Mouse (Mus musculus) c-Kit-positive CD71-positive TER-119-negative erythroid progenitor cells, embryonic 14.5 days (primary cell): ENCODE measurements around the gene Tmc8.
A peak's percentile ranks its signal among the peaks of the same experiment; 100 is the strongest.
"Not testable (repeated sequence)": the region's sequence is repeated elsewhere in the genome, so short reads cannot be mapped to it uniquely, and the experiment has no call there.

Source experiments
- DNase-seq: peaks from one replicate; pipeline ENCODE4 v3.0.0-alpha.2; 2013; ENCODE audit warnings: low read depth

Gene Tmc8

DNA sequence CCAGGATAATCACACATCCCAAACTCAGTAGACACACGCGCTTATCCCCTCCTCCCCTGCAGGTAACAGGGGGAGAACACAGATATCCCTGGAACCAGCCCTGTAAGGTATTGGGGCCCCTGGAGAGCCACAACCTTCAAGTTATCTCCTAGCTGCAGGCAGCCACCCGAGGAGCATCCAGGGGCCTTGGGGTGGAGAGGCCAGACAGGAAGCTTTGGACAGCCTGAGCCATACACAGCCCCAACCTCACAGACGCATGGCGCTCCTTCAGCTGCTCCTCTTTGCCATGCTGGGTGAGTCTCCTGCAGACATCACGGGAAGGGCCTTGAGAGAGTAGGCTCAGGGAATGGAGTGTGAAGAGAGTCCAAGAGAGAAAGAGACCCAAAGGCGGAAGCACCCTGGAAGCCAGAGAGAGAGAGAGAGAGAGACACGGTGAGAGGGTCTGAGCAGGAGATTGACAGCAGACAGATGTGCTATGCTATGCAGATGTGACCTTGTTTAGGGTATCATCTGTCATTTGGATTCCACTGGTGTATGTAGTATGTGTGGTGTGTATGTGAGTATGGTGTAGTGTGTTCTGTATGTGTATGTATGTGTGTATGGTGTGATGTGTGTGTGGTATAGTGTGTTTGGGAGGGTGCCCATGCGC, 15.8 kb downstream of the Tmc8 start, which contains the start of gene 6030468B19Rik:
Gene 6030468B19Rik (plus strand): TSS at position 150 of the 649 bp plus-strand sequence.
- DNase-seq = peak; percentile 84

DNA sequence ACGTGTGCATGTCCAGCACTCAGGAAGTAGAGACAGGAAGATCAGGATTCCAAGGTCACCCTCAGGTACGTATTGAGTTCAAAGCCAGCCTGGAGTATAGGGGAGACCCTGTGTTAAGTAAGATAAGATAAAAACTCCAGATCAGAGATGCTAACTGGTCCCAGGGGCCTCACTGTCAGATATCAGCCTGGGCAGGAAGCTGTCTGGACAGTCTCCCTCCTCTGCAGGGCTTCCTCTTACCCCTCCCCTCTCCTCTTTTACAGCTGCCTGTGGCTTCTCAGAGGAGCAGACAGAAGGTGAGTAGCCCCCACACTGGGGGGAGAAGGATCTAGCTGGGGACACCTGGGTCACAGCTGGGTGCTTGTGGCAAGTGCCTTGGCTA, 16.3 kb downstream of the Tmc8 start:
- peak; percentile 33 for DNase-seq

DNA sequence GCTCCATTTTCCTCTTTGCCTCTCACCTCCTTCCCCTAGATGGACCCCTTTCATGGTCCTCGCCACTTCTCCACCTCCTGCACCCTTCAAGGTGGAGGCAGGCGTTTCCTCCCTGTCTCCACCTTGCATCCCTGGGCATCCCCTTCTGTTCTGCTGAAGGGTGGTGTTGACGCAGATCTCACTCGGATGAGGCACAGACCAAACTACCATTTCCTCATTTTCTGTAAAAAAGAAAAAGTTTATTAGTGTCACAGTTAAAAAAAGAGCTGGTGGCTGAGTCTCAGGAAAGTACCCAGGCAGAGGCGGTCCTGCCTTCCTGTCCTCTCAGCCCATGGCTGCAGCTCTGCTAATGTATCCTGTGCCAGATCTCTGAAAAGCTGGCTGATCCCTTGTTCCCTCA, 17.3 kb downstream of the Tmc8 start:
- DNase-seq = no peak

DNA sequence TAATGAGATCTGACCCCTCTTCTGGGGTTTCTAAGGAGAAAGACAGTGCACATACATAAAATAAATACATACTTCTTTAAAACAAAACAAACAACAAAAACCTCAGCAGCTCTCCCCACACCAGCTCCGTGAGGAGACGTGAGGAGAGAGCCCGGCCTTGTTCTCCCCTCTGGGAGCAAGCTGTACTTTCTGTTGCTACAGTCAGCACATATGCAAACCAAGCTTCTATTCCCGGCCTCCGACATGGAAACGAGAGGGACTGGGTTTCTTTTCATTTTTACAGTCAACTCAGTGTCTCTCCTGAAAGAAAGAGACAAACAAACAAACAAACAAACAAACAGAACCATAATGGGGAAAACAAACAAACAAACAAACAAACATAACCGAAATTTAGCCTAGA, 18.2 kb downstream of the Tmc8 start:
- no peak for DNase-seq

DNA sequence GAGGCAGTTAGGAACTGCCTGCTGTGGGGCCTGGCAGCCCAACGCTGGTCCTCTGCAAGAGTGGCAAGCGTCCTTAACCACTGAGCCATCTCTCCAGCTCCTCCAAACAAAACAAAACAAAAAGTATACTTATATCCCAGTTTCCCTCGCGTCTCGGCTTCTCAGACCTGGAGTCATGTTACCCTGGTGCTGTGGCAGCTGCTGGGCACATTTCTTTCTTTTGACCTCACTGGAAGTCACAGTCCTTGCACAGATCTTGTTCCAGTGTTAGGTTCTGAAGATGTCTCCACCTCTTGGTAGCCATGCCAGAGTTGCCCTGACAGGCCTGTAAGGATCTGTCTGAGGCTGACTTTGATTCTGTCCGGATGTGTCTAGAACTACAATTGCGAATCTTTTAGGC, 19.8 kb downstream of the Tmc8 start:
- no peak for DNase-seq

DNA sequence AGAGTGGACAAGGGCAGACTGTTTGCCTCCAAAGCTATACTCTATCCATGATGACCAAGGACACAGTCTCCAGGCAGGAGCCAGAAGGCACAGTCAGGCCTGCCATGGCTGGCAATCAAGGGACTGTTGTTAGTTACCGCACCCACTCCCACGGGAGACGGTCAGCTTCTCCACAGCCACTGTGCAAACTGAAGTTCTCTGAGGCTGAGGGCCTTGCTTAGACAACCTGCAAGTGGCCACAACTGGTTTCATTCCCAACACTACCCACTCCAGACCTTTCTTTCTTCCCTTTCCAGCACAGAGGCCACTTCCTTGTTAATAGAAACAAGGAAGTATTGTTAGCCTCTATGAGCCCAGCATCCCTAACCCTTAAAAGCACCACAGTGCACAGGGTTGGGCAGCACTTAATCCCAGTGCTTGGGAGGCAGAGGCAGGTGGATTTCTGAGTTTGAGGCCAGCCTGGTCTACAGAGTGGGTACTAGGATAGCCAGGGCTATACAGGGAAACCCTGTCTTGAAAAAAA, 21.4 kb downstream of the Tmc8 start:
- no peak for DNase-seq

DNA sequence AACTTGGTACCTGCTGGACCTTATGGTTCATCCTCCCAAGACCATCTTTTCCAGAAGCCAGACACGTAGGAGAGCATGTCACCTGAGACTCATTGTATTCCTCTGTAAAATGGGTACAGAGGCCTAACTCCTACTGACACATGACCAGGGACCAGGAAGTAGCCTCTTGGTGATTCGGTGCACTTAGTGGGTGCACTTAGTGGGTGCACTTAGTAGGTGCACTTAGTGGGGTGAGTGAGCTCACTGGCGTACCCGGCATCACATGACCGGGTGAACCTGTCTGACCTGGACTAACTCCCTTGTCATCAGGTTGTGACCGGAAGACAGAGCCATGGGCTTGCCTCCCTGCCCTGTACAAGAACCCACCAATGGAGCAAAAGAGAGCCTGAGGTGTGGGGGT, 24.9 kb downstream of the Tmc8 start:
- no peak for DNase-seq

DNA sequence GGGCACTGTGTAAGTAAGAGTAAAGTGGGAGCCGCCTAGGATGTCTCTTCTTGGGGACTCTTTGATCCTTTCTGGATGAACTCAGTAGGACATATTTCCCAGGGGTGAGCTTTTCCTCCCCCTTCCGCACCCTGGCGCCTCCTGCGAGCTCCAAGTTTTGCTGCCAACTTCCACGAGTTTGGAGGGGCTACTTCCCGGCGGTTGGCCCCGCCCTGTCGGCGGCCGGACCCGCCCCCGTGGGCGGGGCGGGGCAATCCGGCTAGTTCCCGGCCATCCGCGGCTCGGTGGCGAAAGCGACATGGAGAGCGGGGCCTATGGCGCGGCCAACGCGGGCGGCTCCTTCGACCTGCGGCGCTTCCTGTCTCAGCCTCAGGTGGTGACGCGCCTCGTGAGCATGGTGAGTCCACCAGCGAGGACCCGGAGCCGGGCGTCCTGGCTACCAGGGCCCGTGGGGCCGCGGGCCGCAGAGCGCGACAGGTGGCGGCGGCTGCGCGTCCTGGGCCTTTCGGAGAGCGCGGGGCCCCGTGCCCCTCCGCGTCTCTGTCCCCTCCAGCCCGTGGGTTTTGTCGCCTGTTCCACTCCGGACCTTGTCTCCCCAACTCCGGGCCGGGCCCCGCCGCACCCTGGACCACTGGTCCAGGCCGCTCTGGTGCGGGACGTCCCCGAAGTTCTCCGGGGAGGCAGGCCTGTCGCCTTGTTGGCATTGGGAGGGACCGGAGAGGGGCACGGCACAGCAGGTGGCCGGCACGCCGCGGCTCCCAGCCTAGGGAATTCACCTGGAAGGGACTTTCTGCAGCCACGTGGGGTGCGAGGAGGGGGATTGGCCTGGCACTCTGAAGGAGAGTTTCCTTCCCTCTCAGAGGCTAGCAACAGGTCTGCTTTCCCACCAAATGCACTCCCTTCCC, 27.8 kb downstream of the Tmc8 start, which contains the start of the genes Gm20708 and Syngr2:
Gene Gm20708 (plus strand): TSS at position 262 of the 905 bp plus-strand sequence.
Gene Syngr2 (plus strand): TSS at position 262 of the 905 bp plus-strand sequence.
- DNase-seq = peak; percentile 63

DNA sequence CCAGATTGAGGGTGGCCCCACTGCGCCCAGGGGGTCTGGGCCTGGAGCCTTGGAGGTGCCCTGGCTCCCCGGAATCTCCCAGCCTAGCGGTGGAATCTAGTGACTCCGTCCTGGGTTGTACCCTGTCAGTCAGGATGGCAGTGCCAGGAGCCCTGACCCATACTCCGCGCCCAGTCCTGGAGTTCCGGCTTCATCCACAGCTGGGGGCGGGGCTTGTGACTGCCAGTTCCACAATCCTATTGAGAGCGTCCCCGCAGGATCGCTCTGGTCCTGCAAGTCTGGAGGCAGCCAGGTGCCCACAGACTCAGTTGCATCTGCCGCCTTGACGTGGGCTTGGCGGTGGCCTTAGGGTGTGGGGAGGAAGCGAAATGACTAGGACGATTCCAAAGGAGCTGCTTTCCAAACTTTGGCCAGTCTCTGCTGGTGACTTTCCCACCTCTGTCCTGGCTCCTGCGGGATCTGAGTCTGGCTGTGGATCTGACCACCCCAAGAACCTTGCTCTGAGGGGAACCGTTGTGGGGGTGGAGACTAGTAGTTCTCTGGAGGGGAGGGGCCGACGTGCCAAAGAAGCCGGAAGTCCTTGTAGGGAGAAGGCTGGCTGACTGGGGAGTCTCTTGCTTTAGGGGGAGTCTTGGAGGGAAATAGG, 28.6 kb downstream of the Tmc8 start:
- peak; percentile 83 for DNase-seq

DNA sequence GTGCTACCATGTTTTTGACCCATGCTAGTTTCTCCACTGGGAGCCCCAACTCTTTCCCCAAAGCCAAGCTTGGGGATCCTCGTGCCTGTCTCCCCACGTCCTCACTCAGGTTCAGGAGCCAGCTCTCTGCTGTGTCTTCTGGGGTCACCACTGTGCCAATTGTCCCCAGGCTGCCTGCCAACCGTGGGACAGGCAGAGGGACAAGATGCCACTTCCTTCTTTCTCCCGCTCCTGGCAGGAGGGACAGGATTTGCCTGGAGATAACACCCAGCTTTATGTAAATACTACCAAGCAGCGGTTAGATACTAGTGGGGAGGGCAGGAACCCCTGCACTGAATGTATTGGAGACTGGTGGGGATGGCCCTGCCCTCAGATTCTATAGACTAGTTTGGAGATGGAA, 32.0 kb downstream of the Tmc8 start:
- DNase-seq = no peak

DNA sequence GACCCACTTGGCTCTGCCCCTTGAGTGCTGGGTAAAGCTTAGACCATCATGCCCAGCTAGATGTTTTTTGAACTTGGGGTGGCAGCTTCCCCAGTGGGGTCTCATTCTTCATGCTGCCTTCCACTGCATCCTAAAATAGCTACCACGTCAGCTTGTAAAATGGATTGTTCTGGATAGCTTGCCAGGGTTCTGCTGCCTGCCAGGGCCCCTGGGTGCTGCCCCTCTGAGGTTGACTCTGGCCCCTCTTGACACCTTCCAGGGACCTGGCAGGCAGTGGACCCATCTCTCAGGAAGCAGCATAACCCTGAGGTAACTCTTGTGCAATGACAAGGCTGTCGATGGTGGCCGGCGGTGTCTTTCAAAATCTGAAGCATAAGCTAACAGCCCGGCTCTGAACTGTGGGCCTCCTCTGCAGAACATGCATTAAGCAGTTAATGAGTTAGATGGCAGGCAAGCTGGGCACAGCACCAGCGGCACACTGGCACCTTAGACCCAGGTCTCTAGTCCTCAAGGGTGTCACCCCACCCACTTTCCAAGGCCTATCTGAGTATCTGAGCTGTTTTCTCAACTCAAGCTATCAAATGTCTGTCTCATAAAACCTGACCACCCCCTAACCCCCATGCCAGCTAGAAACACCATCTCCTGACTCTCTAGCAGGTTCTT, 33.0 kb downstream of the Tmc8 start:
- DNase-seq = no peak

DNA sequence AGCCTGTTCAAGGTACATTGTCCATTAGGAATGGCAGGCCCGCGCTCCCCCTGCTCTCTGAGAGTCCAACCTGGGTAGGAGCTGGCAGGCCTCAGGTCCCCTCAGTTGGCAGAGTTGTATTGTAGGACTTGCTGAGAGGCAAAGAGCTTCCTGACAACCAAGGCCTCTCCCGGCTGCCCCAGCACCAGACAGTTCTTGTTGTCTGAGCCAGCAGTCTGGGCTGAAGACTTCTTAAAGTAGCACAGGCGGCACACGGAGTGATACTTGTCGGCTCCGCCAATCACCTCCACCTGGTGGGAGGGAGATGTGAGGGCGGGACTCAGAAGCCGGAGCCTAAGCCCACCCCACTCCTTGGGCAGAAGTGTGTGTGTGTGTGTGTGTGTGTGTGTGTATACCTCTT, 34.0 kb downstream of the Tmc8 start:
- DNase-seq = not testable (repeated sequence)

DNA sequence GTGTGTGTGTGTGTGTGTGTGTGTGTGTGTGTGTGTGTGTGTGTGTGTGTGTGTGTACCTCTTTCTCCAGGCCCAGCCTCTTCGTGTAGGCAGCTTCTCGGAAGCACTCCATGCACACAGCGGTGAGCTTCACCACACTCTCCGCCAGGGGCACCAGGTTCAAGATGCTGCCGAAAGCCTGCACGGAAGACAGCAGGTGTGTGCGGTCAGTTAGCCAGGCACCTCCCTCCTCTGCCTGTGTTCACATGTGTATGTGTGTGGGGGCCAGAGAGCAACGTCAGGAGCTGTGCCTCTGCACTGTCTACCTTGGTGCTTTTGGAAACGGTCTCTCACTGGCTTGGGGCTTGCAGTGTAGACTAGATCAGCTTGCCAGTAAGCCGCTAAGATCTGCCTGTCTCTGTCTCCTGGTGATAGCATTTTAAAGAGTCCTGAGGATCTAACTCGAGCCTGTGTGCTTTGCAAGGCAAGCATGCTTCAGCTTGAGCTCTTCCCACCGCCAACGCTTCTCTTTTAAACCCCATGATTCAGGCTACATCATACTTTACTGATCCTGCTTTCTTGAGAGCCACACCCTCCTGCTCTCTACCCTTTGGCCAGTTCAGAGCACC, 34.6 kb downstream of the Tmc8 start:
- DNase-seq = no peak

DNA sequence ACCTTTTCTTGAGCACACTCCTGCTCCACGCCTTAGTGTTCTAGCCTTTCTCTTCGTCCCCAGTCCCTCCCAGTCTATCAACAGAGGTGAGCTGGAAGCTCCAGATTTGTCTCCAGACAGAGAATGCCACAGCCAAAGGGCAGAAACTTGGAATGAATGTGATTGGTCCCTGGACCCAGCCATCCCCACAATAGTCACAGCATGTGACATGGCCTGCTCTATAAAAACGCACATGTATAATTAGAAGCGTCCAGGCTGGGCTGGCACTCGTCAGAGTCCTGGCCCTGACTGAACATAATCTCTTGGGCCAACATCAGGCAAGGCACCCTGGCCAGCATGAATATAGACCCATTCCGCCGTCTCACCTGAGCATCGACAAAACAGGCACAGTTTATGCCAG, 37.2 kb downstream of the Tmc8 start:
- no peak for DNase-seq

DNA sequence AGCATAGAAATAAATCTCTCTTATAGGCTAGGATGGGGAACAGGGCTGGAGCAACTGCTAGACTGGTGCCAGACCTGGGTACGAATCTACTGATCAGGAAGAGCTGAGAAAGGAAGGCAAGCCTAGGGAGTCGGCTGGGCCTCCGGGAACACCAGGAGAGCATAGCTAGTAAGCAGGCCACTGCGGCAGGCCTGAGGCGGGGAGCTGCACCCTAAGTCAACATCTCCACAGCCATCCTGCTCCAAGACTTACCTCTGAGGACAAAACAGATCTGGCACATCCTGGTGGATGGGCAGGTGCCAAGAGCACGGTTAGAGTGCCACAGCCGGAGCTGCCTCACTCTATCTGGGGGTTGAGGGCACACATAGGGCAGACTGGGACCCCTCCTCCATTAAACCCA, 38.3 kb downstream of the Tmc8 start:
- DNase-seq = no peak

DNA sequence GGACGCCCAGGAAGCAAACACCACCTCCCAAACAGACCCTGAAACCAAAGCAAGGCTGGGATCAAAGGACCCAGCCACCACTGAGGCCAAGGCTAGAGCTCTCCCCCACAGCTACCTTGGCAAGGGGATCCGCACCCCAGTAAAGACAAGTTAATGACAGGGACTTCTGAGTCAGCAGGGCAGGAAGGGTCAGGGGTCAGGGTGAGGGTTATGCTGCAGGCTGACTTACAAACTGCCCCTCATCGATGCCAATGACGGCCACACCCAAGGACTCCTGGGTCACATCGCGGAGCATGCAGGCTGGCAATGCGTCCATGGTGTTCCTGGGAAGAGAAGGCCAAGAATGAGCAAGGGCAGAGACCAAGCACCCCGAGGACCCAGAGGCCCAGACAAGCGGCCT, 40.0 kb downstream of the Tmc8 start:
- no peak for DNase-seq

DNA sequence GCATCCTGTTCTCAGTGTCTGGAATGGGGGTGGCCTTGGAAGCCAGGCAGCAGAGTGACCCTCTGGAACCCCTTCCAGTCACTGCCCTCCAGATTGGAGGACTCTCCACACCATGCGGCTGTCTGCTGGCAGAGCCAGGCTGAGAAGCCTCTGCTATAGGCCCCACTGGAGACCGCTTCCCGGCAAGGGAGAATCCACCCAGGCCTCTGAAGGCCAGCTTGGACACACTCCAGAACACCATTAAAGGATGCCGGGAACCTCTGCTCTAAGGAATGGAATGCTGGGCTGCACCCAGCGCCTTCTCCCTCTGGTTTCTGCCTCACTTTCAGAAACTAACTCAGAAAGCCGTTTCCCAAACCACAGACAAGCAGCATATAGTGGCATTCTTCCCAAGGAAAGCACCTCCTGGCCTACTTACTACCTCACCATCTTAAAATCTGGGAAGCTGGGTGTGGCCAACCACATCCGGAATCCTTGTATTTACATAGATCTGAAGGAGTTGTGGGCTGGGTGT, 40.9 kb downstream of the Tmc8 start:
- no peak for DNase-seq

DNA sequence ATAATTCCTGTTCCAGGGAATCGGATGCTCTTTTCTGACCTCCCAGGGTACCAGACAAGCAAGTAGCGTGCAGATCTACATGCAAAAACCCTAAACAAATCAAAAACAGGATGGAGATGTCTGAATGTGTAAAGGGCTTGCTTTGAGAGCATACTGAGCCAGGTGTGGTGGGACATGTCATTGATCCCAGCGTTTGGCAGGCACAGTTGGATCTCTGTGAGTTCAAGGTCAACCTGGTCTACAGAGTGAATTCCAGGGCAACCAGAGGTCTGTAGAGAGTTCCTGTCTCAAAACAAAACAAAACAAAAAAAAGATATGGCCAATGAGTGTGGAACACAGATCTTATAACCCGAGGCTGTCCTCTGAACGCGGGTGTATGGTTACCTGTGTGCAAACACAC, 41.5 kb downstream of the Tmc8 start:
- no peak for DNase-seq

DNA sequence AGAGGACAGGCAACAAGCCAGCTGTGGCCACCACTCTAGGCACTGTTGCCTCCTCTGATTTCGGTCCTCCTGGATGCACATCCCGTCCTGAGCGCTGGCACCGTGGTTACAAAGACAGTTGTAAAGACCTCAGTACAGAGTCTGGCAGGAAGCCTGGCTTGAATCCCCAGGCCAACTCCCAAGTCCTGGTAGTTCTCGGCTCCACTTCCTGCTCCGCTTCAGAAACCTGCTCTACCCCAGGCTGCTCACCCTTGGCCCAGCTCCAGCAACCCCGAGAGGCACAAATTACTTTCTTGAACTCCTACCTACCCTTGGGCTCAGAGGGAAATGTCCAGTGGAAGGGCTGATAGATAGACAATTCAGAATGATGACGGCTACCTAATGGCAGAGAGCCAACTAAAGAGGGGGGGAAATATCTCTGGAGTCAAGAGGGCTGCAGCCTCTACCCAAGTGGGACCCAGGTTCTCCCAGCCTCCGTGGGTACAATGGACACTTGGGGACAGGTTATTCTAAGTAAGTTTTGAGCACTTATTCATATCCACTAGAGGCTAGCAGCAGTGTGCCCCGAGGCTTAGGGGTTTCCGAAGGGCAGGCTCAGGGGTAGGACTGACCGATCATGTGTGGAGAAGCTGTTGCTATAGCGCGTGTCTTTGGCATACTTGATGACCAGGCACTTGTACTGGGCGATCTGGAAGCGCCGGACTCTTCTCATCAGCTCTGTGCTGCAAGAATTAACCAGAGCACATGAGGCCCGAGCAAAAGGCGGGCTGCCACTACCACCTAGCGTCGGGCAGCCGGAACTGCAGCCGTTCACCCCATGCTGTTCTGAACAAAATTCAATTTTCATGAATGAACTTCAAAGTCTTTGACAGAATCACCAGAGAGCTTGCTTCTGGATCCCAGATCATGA, 42.4 kb downstream of the Tmc8 start:
- DNase-seq = peak; percentile 68
